Mouse (Mus musculus): ENCODE measurements around the gene Rac2. TPM values are rescaled to one million over a fixed set of nuclear protein-coding genes. Genes with fewer than 3 reads are reported as not detected.

Gene Rac2
- polyA plus RNA-seq, 1 experiment from 2014 or later = 7.7 TPM

DNA sequence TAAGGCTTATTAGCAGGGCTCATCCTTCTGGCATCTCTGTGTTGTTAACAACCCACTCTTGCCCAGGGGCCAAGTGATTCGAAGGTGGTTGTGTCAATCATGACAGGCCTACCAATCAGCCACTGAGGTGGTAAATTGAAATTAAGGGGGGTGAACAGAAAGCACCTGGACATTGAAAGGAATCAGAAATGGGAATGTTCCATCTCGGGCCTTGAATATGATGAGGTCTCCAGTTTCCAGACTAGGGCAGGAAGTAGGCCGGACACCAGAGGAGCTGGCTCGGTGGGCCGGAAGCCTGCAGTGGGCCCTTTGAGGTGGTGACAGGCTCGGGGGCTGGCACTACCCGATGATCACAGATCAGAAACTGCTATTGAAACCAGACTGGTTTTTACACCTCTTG lies 44.6 kb downstream of the Rac2 start:
- peaks cover 23% of the 10 kb centered on the region for H3K27me3 ChIP-seq (replicated peaks; ENCODE audit: low read depth, poor library complexity, severe bottlenecking)
- H3K27ac ChIP-seq (replicated peaks) = no peak overlapping the region
- WGBS = 82% methylated on average over 7 of the region's 7 CpGs
- H3K4me1 ChIP-seq = peaks cover 53% of the 10 kb centered on the region
- H3K9me3 ChIP-seq = no peaks in the 10 kb centered on the region
- no peaks in the 10 kb centered on the region for H3K36me3 ChIP-seq (replicated peaks)
- H3K4me3 ChIP-seq = no peak overlapping the region
- DNase-seq (ENCODE audit: low spot score) = no peak

GRCm38 (mm10) chr15:78524163-78524562 lies 48.4 kb downstream of the Rac2 start:
- DNase-seq (ENCODE audit: low spot score) = no peak
- Histone ChIP-seq H3K27me3 (replicated peaks; ENCODE audit: low read depth, poor library complexity, severe bottlenecking) (no peaks in the 10 kb centered on the region), H3K36me3 (replicated peaks) (no peaks in the 10 kb centered on the region), H3K4me1 (peaks cover 43% of the 10 kb centered on the region), H3K4me3 (no peak overlapping the region), H3K27ac (replicated peaks) (no peak overlapping the region; the same call in 1 of the 2 replicates), H3K9me3 (no peaks in the 10 kb centered on the region)
- WGBS = 89% methylated on average over 5 of the region's 5 CpGs

GRCm38 (mm10) chr15:78521892-78522291 lies 50.7 kb downstream of the Rac2 start:
- Histone ChIP-seq H3K4me3 (no peak overlapping the region), H3K4me1 (peaks cover 45% of the 10 kb centered on the region), H3K36me3 (replicated peaks) (no peaks in the 10 kb centered on the region), H3K9me3 (no peaks in the 10 kb centered on the region), H3K27me3 (replicated peaks; ENCODE audit: low read depth, poor library complexity, severe bottlenecking) (no peaks in the 10 kb centered on the region), H3K27ac (replicated peaks) (no peak overlapping the region)
- no peak for DNase-seq (ENCODE audit: low spot score)
- WGBS = 80% methylated on average over 6 of the region's 6 CpGs

GRCm38 (mm10) chr15:78521331-78521730 lies 51.3 kb downstream of the Rac2 start:
- DNase-seq (ENCODE audit: low spot score) = no peak
- H3K4me3 ChIP-seq = no peak overlapping the region
- H3K27ac ChIP-seq (replicated peaks) = no peak overlapping the region
- no peaks in the 10 kb centered on the region for H3K9me3 ChIP-seq
- no peaks in the 10 kb centered on the region for H3K36me3 ChIP-seq (replicated peaks)
- peaks cover 51% of the 10 kb centered on the region for H3K4me1 ChIP-seq
- H3K27me3 ChIP-seq (replicated peaks; ENCODE audit: low read depth, poor library complexity, severe bottlenecking) = no peaks in the 10 kb centered on the region
- 64% methylated on average over 8 of the region's 8 CpGs for WGBS

DNA sequence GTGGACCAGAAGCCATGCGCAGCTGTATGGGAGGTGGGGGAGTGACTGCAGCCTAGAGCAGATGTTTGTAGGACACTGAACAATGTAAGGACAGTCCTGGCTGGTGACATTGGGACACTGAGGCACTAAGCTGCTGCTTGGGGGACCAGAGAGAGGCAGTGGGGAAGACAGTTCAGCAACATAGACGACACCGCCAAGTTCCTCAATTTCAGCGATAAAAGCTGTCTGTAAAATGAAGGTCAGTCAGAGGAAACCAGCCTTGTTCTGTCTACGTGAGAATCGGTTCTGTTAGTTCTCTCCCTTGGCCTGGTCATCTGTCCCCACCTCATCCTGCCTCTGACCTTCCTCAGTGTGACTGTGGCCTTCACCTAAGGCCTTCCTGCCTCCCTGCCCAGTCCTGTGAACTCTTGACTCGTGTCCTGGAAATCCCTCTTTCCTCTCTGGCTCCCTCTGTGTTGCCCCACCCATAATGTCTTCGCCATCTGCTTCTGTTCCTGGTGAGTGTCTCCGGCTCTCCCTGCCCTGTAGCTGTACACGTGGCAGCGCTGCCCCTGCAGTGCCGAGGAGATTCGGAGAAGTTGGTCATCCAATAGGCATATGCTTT lies 52.4 kb downstream of the Rac2 start:
- Histone ChIP-seq H3K27me3 (replicated peaks; ENCODE audit: low read depth, poor library complexity, severe bottlenecking) (no peaks in the 10 kb centered on the region), H3K4me3 (no peak overlapping the region), H3K27ac (replicated peaks) (peak overlapping the region; percentile 59), H3K4me1 (peaks cover 61% of the 10 kb centered on the region), H3K9me3 (no peaks in the 10 kb centered on the region), H3K36me3 (replicated peaks) (no peaks in the 10 kb centered on the region)
- 74% methylated on average over 13 of the region's 13 CpGs for WGBS
- DNase-seq (ENCODE audit: low spot score) = no peak

GRCm38 (mm10) chr15:78518221-78518620 lies 54.4 kb downstream of the Rac2 start:
- no peak overlapping the region for H3K27ac ChIP-seq (replicated peaks)
- H3K4me3 ChIP-seq = no peak overlapping the region
- WGBS = 59% methylated on average over 7 of the region's 7 CpGs
- DNase-seq (ENCODE audit: low spot score) = no peak
- no peaks in the 10 kb centered on the region for H3K27me3 ChIP-seq (replicated peaks; ENCODE audit: low read depth, poor library complexity, severe bottlenecking)
- H3K9me3 ChIP-seq = no peaks in the 10 kb centered on the region
- no peaks in the 10 kb centered on the region for H3K36me3 ChIP-seq (replicated peaks)
- H3K4me1 ChIP-seq = peaks cover 62% of the 10 kb centered on the region

DNA sequence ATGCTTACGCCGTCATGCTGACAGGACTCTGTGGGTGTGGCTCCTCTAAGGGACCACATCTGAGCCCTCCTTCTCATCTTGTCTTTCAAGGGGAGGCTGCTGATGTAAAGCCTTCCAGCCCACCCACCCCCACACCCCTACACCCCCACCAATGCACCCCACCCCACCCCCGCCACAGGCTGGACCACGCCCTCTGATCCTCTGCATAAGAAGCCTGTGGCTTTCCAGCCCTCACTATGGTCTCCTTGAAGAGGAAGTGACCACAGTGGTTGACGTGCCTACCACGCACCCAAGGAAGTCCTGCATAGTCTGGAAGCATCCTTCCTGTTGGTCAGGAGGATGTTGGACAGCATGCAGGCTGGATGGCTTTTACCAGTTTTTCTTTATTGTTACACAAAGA lies 56.8 kb downstream of the Rac2 start:
- no peak for DNase-seq (ENCODE audit: low spot score)

GRCm38 (mm10) chr15:78514393-78515146 lies 58.0 kb downstream of the Rac2 start:
- 35% methylated on average over 7 of the region's 7 CpGs for WGBS
- H3K27ac ChIP-seq (replicated peaks) = peak overlapping the region; percentile 65
- H3K9me3 ChIP-seq = no peaks in the 10 kb centered on the region
- no peaks in the 10 kb centered on the region for H3K27me3 ChIP-seq (replicated peaks; ENCODE audit: low read depth, poor library complexity, severe bottlenecking)
- peak; percentile 81 for DNase-seq (ENCODE audit: low spot score)
- H3K4me1 ChIP-seq = peaks cover 54% of the 10 kb centered on the region
- H3K36me3 ChIP-seq (replicated peaks) = no peaks in the 10 kb centered on the region
- no peak overlapping the region for H3K4me3 ChIP-seq

More for the DNA sequence above, 56.8 kb downstream of the Rac2 start:
- H3K9me3 ChIP-seq = no peaks in the 10 kb centered on the region
- no peak overlapping the region for H3K4me3 ChIP-seq
- no peaks in the 10 kb centered on the region for H3K27me3 ChIP-seq (replicated peaks; ENCODE audit: low read depth, poor library complexity, severe bottlenecking)
- H3K27ac ChIP-seq (replicated peaks) = no peak overlapping the region; the same call in 1 of the 2 replicates
- H3K4me1 ChIP-seq = peaks cover 56% of the 10 kb centered on the region
- no peaks in the 10 kb centered on the region for H3K36me3 ChIP-seq (replicated peaks)
- 77% methylated on average over 6 of the region's 6 CpGs for WGBS

GRCm38 (mm10) chr15:78513019-78513418 lies 59.6 kb downstream of the Rac2 start:
- 87% methylated on average over 14 of the region's 14 CpGs for WGBS
- no peak overlapping the region for H3K27ac ChIP-seq (replicated peaks)
- H3K4me3 ChIP-seq = no peak overlapping the region

GRCm38 (mm10) chr15:78511951-78512350 lies 60.6 kb downstream of the Rac2 start:
- Histone ChIP-seq H3K27ac (replicated peaks) (no peak overlapping the region), H3K9me3 (no peaks in the 10 kb centered on the region), H3K4me3 (no peak overlapping the region), H3K27me3 (replicated peaks; ENCODE audit: low read depth, poor library complexity, severe bottlenecking) (no peaks in the 10 kb centered on the region), H3K4me1 (peaks cover 43% of the 10 kb centered on the region), H3K36me3 (replicated peaks) (no peaks in the 10 kb centered on the region)
- DNase-seq (ENCODE audit: low spot score) = no peak
- WGBS = 81% methylated on average over 7 of the region's 7 CpGs

More at GRCm38 (mm10) chr15:78513019-78513418, 59.6 kb downstream of the Rac2 start:
- Histone ChIP-seq H3K27me3 (replicated peaks; ENCODE audit: low read depth, poor library complexity, severe bottlenecking) (no peaks in the 10 kb centered on the region), H3K36me3 (replicated peaks) (no peaks in the 10 kb centered on the region), H3K4me1 (peaks cover 54% of the 10 kb centered on the region), H3K9me3 (no peaks in the 10 kb centered on the region)
- DNase-seq (ENCODE audit: low spot score) = no peak

DNA sequence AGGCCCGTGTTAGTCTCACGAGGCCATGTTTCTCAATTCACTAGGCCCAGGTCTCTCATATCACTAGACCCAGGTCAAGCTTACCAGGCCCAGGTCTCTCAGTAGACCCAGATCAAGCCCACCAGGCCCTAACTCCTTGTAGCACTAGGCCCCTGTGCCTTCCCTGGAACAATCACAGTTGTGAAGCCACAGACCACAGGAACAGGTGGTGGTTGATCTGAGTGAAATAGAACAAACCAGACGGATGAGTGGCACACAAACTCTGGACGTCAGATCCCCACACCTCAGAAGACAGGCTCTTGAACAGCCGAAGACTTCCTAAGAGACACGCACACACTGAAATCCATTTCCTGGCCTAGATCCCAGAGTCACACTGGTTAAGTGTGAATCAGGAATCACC lies 61.8 kb downstream of the Rac2 start:
- 93% methylated on average over 6 of the region's 6 CpGs for WGBS
- DNase-seq (ENCODE audit: low spot score) = no peak
- peak overlapping the region; percentile 11; the same call in 1 of the 2 replicates for H3K27ac ChIP-seq (replicated peaks)

GRCm38 (mm10) chr15:78510121-78510576 lies 62.4 kb downstream of the Rac2 start:
- Histone ChIP-seq H3K4me1 (peaks cover 26% of the 10 kb centered on the region), H3K27ac (replicated peaks) (peak overlapping the region; percentile 83), H3K27me3 (replicated peaks; ENCODE audit: low read depth, poor library complexity, severe bottlenecking) (no peaks in the 10 kb centered on the region), H3K4me3 (0 out of 2 replicates have a peak overlapping the region, but pooled peaks have one; percentile 25), H3K36me3 (replicated peaks) (no peaks in the 10 kb centered on the region), H3K9me3 (no peaks in the 10 kb centered on the region)
- no peak for DNase-seq (ENCODE audit: low spot score)
- WGBS = 73% methylated on average over 8 of the region's 8 CpGs

More for the DNA sequence above, 61.8 kb downstream of the Rac2 start:
- Histone ChIP-seq H3K4me1 (peaks cover 31% of the 10 kb centered on the region), H3K9me3 (no peaks in the 10 kb centered on the region), H3K27me3 (replicated peaks; ENCODE audit: low read depth, poor library complexity, severe bottlenecking) (no peaks in the 10 kb centered on the region), H3K4me3 (no peak overlapping the region), H3K36me3 (replicated peaks) (no peaks in the 10 kb centered on the region)
